Mouse (Mus musculus) erythroblast, embryonic 14.5 days (primary cell): ENCODE data around the gene Olfr456.

ENCODE experiments used
- GATA1 ChIP-seq: IDR thresholded peaks from 2 replicates; pipeline ENCODE4 v1.6.1; 2012; ENCODE audit warnings: low read length, inconsistent platforms, mixed read lengths
- TAL1 ChIP-seq: IDR thresholded peaks from 3 replicates; pipeline ENCODE4 v1.6.1; 2012; ENCODE audit warnings: low read length, inconsistent platforms, mixed read lengths

GRCm38 (mm10) chr6:42447381-42447780, 39.6 kb downstream of the Olfr456 start:
- TF ChIP-seq TAL1, result no peak
- TF ChIP-seq GATA1, result no peak
